Mouse (Mus musculus) kidney, postnatal 0 days (tissue): ENCODE data around the gene Atp1a1. TPM values are rescaled to one million over a fixed set of nuclear protein-coding genes. Genes with fewer than 3 reads are reported as not detected.

Source experiments
- ATAC-seq: fragments of 200-750 bp; cut with Nextera tagmentation; replicated peaks from 2 replicates; pipeline ENCODE4 v1.8.0; 2017; ENCODE audit warnings: low read depth, moderate number of reproducible peaks, moderate TSS enrichment, moderate library complexity; ENCODE audit not compliant: low FRiP score
- DNase-seq: peaks from one replicate; pipeline ENCODE4 v3.0.0-alpha.2; 2016; ENCODE audit warnings: low spot score
- H3K27ac ChIP-seq: fragments of 300-500 bp; sonication (generic); 2 replicates; pipeline ENCODE4 v1.5.1; 2014; ENCODE audit warnings: mild to moderate bottlenecking
- H3K27me3 ChIP-seq: fragments of 300-500 bp; sonication (generic); 2 replicates; pipeline ENCODE4 v1.6.1; 2014; ENCODE audit warnings: low read length, mixed read lengths; ENCODE audit not compliant: insufficient read depth
- H3K36me3 ChIP-seq: fragments of 300-500 bp; sonication (generic); 2 replicates; pipeline ENCODE4 v1.6.1; 2014; ENCODE audit warnings: low read length, mixed read lengths; ENCODE audit not compliant: insufficient read depth
- H3K4me1 ChIP-seq: fragments of 300-500 bp; sonication (generic); replicated peaks from 2 replicates; pipeline ENCODE4 v1.6.1; 2014; ENCODE audit warnings: antibody characterized with exemption, low read length, mixed read lengths; ENCODE audit not compliant: insufficient read depth
- H3K4me2 ChIP-seq: fragments of 300-500 bp; sonication (generic); 2 replicates; pipeline ENCODE4 v1.6.1; 2014; ENCODE audit warnings: mild to moderate bottlenecking, low read length, moderate library complexity, mixed read lengths
- H3K4me3 ChIP-seq: fragments of 300-500 bp; sonication (generic); replicated peaks from 2 replicates; pipeline ENCODE4 v1.5.1; 2014; ENCODE audit warnings: low read depth, low read length
- H3K9ac ChIP-seq: fragments of 300-500 bp; sonication (generic); 2 replicates; pipeline ENCODE4 v1.6.1; 2014; ENCODE audit warnings: low read depth, low read length
- H3K9me3 ChIP-seq: fragments of 300-500 bp; sonication (generic); replicated peaks from 2 replicates; pipeline ENCODE4 v1.6.1; 2016; ENCODE audit warnings: low read length, inconsistent platforms, mixed read lengths
- CTCF ChIP-seq: IDR thresholded peaks from 2 replicates; pipeline ENCODE4 v1.5.1; 2016; ENCODE audit warnings: antibody characterized with exemption, low read depth, mild to moderate bottlenecking, moderate library complexity
- WGBS: fragments of 180-500 bp; shearing (Covaris S2); extraction: QIAGEN DNeasy Blood & Tissue Kit; methylation state at CpG from one replicate; pipeline ENCODE4 v1.1.7; 2014; 5-methylcytosine and 5-hydroxymethylcytosine counted together
- polyA plus RNA-seq: library from polyadenylated mRNA; unstranded; fragments of >200 nt; fragmentation: Nextera tagmentation; extraction: Ambion mirVana; gene quantifications from 2 replicates; pipeline ENCODE4 v1.2.1, GENCODE M21; 2015

The Atp1a1 gene
- polyA plus RNA-seq, 1 experiment from 2014 or later = 809 TPM

DNA sequence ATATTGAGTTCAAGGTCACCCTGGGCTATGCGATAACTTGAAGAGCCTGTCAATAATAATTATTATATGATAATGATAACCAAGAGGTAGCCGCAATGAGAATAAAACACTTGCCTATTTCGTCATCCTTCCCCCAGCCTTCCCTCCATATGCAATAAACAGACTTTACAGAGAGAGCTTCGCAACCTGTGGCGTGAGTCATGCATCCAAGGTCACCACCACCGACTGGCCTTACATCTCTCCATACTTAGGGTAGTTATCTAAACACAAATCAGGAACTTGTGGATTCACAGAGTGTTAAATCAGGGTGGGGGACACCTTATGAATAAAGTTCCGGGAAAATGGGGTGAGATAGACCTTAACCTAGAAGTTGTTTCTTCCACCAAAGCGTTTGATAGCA, 13.0 kb upstream of the Atp1a1 start:
- Histone ChIP-seq H3K4me1 (0 out of 2 replicates have a peak, but pooled peaks cover 2% of the 10 kb centered on the region), H3K27me3 (no peaks in the 10 kb centered on the region), H3K36me3 (no peaks in the 10 kb centered on the region), H3K9me3 (no peaks in the 10 kb centered on the region), H3K27ac (no peak overlapping the region), H3K4me2 (no peak overlapping the region), H3K9ac (no peak overlapping the region), H3K4me3 (no peak overlapping the region)
- WGBS = 76% methylated on average over 8 of the region's 8 CpGs
- no peak for TF ChIP-seq CTCF
- no peak for ATAC-seq
- DNase-seq = no peak

DNA sequence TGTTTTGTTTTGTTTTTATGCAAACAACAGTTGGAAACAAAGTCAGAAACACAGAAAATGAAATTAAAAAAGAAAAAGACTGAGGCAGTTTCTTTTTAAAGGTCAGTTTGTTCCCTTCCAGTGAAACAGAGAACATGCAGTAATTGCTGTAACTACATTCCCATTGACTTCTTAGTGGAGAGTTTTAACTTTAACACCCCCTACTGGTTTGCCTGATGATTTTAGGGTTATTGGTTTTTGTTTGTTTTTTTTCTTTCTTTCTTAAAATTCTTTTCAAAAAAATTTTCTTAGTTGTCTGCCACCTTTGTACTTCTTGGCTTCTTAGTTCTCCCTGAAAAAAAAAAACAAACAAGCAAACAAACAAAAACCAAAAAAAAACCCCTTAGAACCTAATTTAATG, 12.5 kb upstream of the Atp1a1 start:
- H3K9ac ChIP-seq = no peak overlapping the region
- ATAC-seq = no peak
- no peaks in the 10 kb centered on the region for H3K36me3 ChIP-seq
- no peaks in the 10 kb centered on the region for H3K9me3 ChIP-seq
- H3K4me1 ChIP-seq = peaks cover 7% of the 10 kb centered on the region; the same call in 1 of the 2 replicates
- 0 out of 2 replicates have a peak, but pooled peaks have one; percentile 28 for TF ChIP-seq CTCF
- H3K27me3 ChIP-seq = no peaks in the 10 kb centered on the region
- no peak overlapping the region for H3K4me2 ChIP-seq
- no peak for DNase-seq
- no peak overlapping the region for H3K4me3 ChIP-seq
- no peak overlapping the region for H3K27ac ChIP-seq

DNA sequence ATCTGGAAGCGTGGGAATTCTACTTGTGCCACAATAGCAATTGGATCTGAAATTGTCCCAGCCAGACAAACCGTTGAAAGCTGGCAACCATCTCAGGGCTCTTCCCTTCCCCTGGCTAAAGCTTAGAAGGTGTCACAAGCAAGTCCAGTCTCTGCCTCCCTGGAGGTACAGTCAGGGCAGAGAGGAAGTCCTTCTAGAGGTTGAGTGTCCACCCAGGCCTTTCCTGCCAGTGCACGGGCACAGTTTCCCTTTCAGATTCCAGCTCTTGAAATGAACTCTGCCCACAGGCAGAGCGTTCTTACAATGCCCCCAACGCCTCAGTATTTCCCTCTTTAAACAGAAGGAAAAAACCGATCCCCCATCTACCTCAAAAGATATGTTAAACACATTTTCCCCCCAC, 11.4 kb upstream of the Atp1a1 start:
- no peak for ATAC-seq
- peaks cover 8% of the 10 kb centered on the region; the same call in 1 of the 2 replicates for H3K4me1 ChIP-seq
- no peaks in the 10 kb centered on the region for H3K36me3 ChIP-seq
- TF ChIP-seq CTCF = no peak
- no peak overlapping the region for H3K27ac ChIP-seq
- no peaks in the 10 kb centered on the region for H3K27me3 ChIP-seq
- no peak overlapping the region for H3K4me3 ChIP-seq
- no peak overlapping the region for H3K9ac ChIP-seq
- DNase-seq = no peak
- no peak overlapping the region for H3K4me2 ChIP-seq
- WGBS = 80% methylated on average over 6 of the region's 6 CpGs
- H3K9me3 ChIP-seq = no peaks in the 10 kb centered on the region

DNA sequence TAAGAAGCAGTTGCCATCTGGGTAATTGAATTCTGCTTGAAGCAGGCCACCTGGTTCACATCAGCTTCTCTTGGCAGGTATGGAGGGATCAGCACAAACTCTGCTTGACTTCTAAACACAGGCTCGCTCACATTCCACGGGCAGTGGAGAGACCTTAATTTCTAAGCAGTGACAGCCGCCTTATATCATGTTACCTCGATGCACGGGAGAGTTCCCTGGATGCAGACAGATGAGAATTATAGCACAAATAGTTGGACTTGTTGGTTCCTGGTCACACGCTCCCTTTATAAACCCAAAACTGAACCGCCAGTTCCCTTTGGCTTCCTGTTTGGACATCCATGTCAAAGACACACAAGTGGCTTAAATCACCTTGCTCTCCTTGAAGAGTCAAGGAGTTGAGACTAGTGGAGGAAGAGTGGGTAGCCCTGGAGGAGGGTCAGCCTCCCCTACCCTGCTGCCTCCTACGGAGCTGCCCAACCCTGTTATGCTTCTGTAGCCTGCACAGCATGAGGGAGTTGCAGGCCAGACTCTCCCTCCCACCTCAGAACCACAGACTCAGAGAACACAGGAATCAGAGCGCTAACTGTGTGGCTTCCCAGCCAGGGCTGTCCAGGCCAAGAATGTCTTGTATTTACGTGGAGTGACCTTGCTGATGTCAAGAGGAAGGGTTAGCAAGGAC, 7.5 kb upstream of the Atp1a1 start:
- H3K4me2 ChIP-seq = no peak overlapping the region

DNA sequence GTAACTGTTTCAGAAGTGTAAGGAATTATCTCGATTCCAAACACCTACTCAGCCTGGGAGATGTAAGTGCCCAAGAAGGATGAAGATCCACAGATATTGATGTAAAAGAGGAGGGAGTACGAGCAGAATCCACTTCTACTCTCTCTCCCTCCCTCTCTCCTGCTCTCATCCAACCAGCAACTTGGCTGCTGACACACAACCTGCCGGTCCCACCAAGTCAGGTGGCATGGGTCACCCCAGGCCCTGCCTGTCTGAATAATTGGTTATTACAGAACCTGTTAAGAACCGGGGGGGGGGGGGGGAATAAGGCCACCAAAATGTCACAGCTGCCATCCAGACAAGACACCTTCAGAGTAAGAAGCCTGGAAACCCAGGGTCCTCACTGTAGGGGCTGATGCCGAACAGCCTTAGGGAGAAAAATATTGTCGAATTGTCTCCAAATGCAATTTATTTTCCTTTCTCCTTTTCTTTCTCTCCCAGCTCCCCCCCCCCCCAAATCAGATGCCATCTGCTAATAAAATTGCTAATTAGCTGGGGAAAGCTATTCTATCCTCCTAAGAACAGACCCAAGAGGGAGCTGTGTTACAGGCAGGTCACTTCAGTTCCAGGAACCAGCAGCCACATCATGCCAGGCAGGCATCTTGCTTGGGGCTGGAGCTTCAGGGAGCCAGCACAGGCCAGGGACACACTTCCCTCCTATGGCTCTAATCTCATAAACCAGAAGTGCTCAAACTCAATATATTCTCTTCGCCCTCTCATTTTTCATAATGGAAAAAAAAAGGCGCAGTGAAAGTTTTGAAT, 6.7 kb upstream of the Atp1a1 start:
- Histone ChIP-seq H3K36me3 (no peaks in the 10 kb centered on the region), H3K27me3 (no peaks in the 10 kb centered on the region), H3K4me1 (peaks cover 8% of the 10 kb centered on the region; the same call in 1 of the 2 replicates), H3K4me3 (no peak overlapping the region), H3K4me2 (no peak overlapping the region), H3K27ac (0 out of 2 replicates have a peak overlapping the region, but pooled peaks have one; percentile 20), H3K9me3 (no peaks in the 10 kb centered on the region), H3K9ac (no peak overlapping the region)
- ATAC-seq (0 out of 2 replicates have a peak, but pooled peaks have one; percentile 30), DNase-seq (no peak)
- WGBS = 50% methylated on average over 7 of the region's 8 CpGs
- TF ChIP-seq CTCF = no peak

More for the DNA sequence above, 7.5 kb upstream of the Atp1a1 start:
- no peak for TF ChIP-seq CTCF
- Histone ChIP-seq H3K36me3 (no peaks in the 10 kb centered on the region), H3K9ac (no peak overlapping the region), H3K27ac (peak overlapping the region; percentile 20; the same call in 1 of the 2 replicates), H3K9me3 (no peaks in the 10 kb centered on the region), H3K4me1 (peaks cover 8% of the 10 kb centered on the region; the same call in 1 of the 2 replicates), H3K4me3 (no peak overlapping the region), H3K27me3 (no peaks in the 10 kb centered on the region)
- ATAC-seq = peak; percentile 75
- peak; percentile 86 for DNase-seq
- 20% methylated on average over 10 of the region's 10 CpGs for WGBS

DNA sequence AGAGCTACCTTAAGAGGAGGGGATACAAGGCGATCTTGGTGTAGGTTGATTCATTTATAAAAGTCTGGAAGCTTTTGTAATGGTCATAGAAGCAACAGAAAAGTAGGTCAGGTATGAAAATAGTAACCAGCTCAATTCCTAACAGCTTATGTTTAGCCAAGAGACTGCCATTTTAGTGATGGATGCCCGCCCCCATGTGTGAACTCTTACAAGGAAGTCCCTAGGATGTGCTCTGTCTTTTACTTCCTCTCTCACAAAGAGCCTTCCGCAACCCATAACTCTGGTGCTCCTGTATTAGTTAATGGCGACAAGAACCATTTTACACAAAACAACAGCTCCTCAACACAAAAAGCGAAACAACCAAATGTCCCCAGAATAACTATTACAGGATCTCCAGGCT, 4.8 kb upstream of the Atp1a1 start:
- DNase-seq = no peak
- Histone ChIP-seq H3K27me3 (no peaks in the 10 kb centered on the region), H3K9me3 (no peaks in the 10 kb centered on the region), H3K9ac (no peak overlapping the region), H3K4me3 (no peak overlapping the region), H3K27ac (no peak overlapping the region), H3K4me2 (no peak overlapping the region), H3K36me3 (no peaks in the 10 kb centered on the region), H3K4me1 (peaks cover 8% of the 10 kb centered on the region; the same call in 1 of the 2 replicates)
- no peak for TF ChIP-seq CTCF
- WGBS = 83% methylated on average over 5 of the region's 5 CpGs
- ATAC-seq = no peak
